Mouse (Mus musculus): ENCODE data around the gene Pfkm. TPM values are rescaled to one million over a fixed set of nuclear protein-coding genes. Genes with fewer than 3 reads are reported as not detected.

Gene Pfkm
- polyA plus RNA-seq, 1 experiment from 2014 or later: 9.1 TPM

GRCm38 (mm10) chr15:98136871-98137270 lies 44.5 kb downstream of the Pfkm start:
- no peak overlapping the region for H3K9ac ChIP-seq (replicated peaks)
- WGBS (ENCODE audit: insufficient replicate concordance): 84% methylated on average over 9 of the region's 9 CpGs
- TF ChIP-seq CTCF (IDR thresholded peaks at IDR 0.05; ENCODE audit: low read depth): no peak
- no peak for TF ChIP-seq EP300 (IDR thresholded peaks at IDR 0.05; ENCODE audit: low read depth)

GRCm38 (mm10) chr15:98139763-98140162 lies 47.4 kb downstream of the Pfkm start:
- Histone ChIP-seq H3K27me3 (ENCODE audit: insufficient read depth, low read length) (no peaks in the 10 kb centered on the region), H3K4me1 (ENCODE audit: insufficient read depth) (peaks cover 3% of the 10 kb centered on the region; the same call in 1 of the 2 replicates), H3K9ac (replicated peaks) (no peak overlapping the region), H3K9me3 (ENCODE audit: low read length) (no peaks in the 10 kb centered on the region), H3K4me2 (ENCODE audit: low read depth, low read length) (no peak overlapping the region), H3K4me3 (ENCODE audit: low read depth, low read length) (no peak overlapping the region), H3K36me3 (replicated peaks; ENCODE audit: insufficient read depth, low read length) (peaks cover 38% of the 10 kb centered on the region), H3K27ac (ENCODE audit: low read depth) (no peak overlapping the region)
- no peak for TF ChIP-seq EP300 (IDR thresholded peaks at IDR 0.05; ENCODE audit: low read depth)
- TF ChIP-seq CTCF (IDR thresholded peaks at IDR 0.05; ENCODE audit: low read depth): no peak
- ATAC-seq (peak; percentile 57), DNase-seq (no peak)
- WGBS (ENCODE audit: insufficient replicate concordance): 61% methylated on average over 7 of the region's 7 CpGs

More at GRCm38 (mm10) chr15:98136871-98137270, 44.5 kb downstream of the Pfkm start:
- ATAC-seq (no peak), DNase-seq (no peak)
- H3K9me3 ChIP-seq (ENCODE audit: low read length): no peaks in the 10 kb centered on the region
- H3K27ac ChIP-seq (ENCODE audit: low read depth): no peak overlapping the region
- peaks cover 48% of the 10 kb centered on the region for H3K36me3 ChIP-seq (replicated peaks; ENCODE audit: insufficient read depth, low read length)
- no peaks in the 10 kb centered on the region for H3K27me3 ChIP-seq (ENCODE audit: insufficient read depth, low read length)
- H3K4me1 ChIP-seq (ENCODE audit: insufficient read depth): no peaks in the 10 kb centered on the region
- no peak overlapping the region for H3K4me3 ChIP-seq (ENCODE audit: low read depth, low read length)
- H3K4me2 ChIP-seq (ENCODE audit: low read depth, low read length): no peak overlapping the region

GRCm38 (mm10) chr15:98140809-98141208 lies 48.4 kb downstream of the Pfkm start:
- peaks cover 28% of the 10 kb centered on the region for H3K36me3 ChIP-seq (replicated peaks; ENCODE audit: insufficient read depth, low read length)
- no peak overlapping the region for H3K4me2 ChIP-seq (ENCODE audit: low read depth, low read length)
- no peak overlapping the region for H3K4me3 ChIP-seq (ENCODE audit: low read depth, low read length)
- H3K4me1 ChIP-seq (ENCODE audit: insufficient read depth): peaks cover 7% of the 10 kb centered on the region
- no peak for TF ChIP-seq EP300 (IDR thresholded peaks at IDR 0.05; ENCODE audit: low read depth)
- TF ChIP-seq CTCF (IDR thresholded peaks at IDR 0.05; ENCODE audit: low read depth): no peak
- no peaks in the 10 kb centered on the region for H3K27me3 ChIP-seq (ENCODE audit: insufficient read depth, low read length)
- no peak overlapping the region for H3K9ac ChIP-seq (replicated peaks)
- no peak for ATAC-seq
- H3K27ac ChIP-seq (ENCODE audit: low read depth): no peak overlapping the region
- WGBS (ENCODE audit: insufficient replicate concordance): 87% methylated on average over 5 of the region's 5 CpGs
- DNase-seq: no peak
- H3K9me3 ChIP-seq (ENCODE audit: low read length): no peaks in the 10 kb centered on the region

GRCm38 (mm10) chr15:98142515-98142914 lies 50.1 kb downstream of the Pfkm start:
- Histone ChIP-seq H3K36me3 (replicated peaks; ENCODE audit: insufficient read depth, low read length) (peaks cover 17% of the 10 kb centered on the region), H3K4me3 (ENCODE audit: low read depth, low read length) (no peak overlapping the region), H3K9me3 (ENCODE audit: low read length) (no peaks in the 10 kb centered on the region), H3K27me3 (ENCODE audit: insufficient read depth, low read length) (no peaks in the 10 kb centered on the region), H3K27ac (ENCODE audit: low read depth) (no peak overlapping the region), H3K4me2 (ENCODE audit: low read depth, low read length) (no peak overlapping the region), H3K9ac (replicated peaks) (no peak overlapping the region), H3K4me1 (ENCODE audit: insufficient read depth) (peaks cover 10% of the 10 kb centered on the region)
- DNase-seq (no peak), ATAC-seq (no peak)
- no peak for TF ChIP-seq EP300 (IDR thresholded peaks at IDR 0.05; ENCODE audit: low read depth)
- TF ChIP-seq CTCF (IDR thresholded peaks at IDR 0.05; ENCODE audit: low read depth): no peak
- WGBS (ENCODE audit: insufficient replicate concordance): 88% methylated on average over 10 of the region's 10 CpGs

- Histone ChIP-seq H3K9ac (replicated peaks) (peak overlapping the region; percentile 98), H3K4me3 (ENCODE audit: low read depth, low read length) (peak overlapping the region; percentile 99), H3K36me3 (replicated peaks; ENCODE audit: insufficient read depth, low read length) (peaks cover 17% of the 10 kb centered on the region), H3K4me1 (ENCODE audit: insufficient read depth) (peaks cover 10% of the 10 kb centered on the region), H3K4me2 (ENCODE audit: low read depth, low read length) (peak overlapping the region; percentile 95), H3K27ac (ENCODE audit: low read depth) (peak overlapping the region; percentile 90), H3K9me3 (ENCODE audit: low read length) (no peaks in the 10 kb centered on the region), H3K27me3 (ENCODE audit: insufficient read depth, low read length) (no peaks in the 10 kb centered on the region)
- TF ChIP-seq CTCF (IDR thresholded peaks at IDR 0.05; ENCODE audit: low read depth) (no peak), EP300 (IDR thresholded peaks at IDR 0.05; ENCODE audit: low read depth) (no peak)
- DNase-seq (no peak), ATAC-seq (peak; percentile 72)
- 1% methylated on average over 34 of the region's 36 CpGs for WGBS (ENCODE audit: insufficient replicate concordance)
Observed at GRCm38 (mm10) chr15:98144861-98145507, 52.6 kb downstream of the Pfkm start.

- Histone ChIP-seq H3K9me3 (ENCODE audit: low read length) (no peaks in the 10 kb centered on the region), H3K4me1 (ENCODE audit: insufficient read depth) (peaks cover 10% of the 10 kb centered on the region), H3K9ac (replicated peaks) (peak overlapping the region; percentile 98), H3K27ac (ENCODE audit: low read depth) (peak overlapping the region; percentile 90), H3K27me3 (ENCODE audit: insufficient read depth, low read length) (no peaks in the 10 kb centered on the region), H3K36me3 (replicated peaks; ENCODE audit: insufficient read depth, low read length) (peaks cover 14% of the 10 kb centered on the region), H3K4me2 (ENCODE audit: low read depth, low read length) (peak overlapping the region; percentile 95), H3K4me3 (ENCODE audit: low read depth, low read length) (peak overlapping the region; percentile 99)
- WGBS (ENCODE audit: insufficient replicate concordance): 1% methylated on average over 38 of the region's 38 CpGs
- peak; percentile 99 for ATAC-seq
- TF ChIP-seq EP300 (IDR thresholded peaks at IDR 0.05; ENCODE audit: low read depth): no peak
- TF ChIP-seq CTCF (IDR thresholded peaks at IDR 0.05; ENCODE audit: low read depth): no peak
- DNase-seq: peak; percentile 94
Observed at GRCm38 (mm10) chr15:98145559-98146181, 53.3 kb downstream of the Pfkm start.

Data from liver, postnatal 0 days (tissue).